Mouse (Mus musculus) kidney, postnatal 0 days (tissue): ENCODE data around the gene Zc3hav1. TPM values are rescaled to one million over a fixed set of nuclear protein-coding genes. Genes with fewer than 3 reads are reported as not detected.

Source experiments
- ATAC-seq: fragments of 200-750 bp; cut with Nextera tagmentation; replicated peaks from 2 replicates; pipeline ENCODE4 v1.8.0; 2017; ENCODE audit warnings: low read depth, moderate number of reproducible peaks, moderate TSS enrichment, moderate library complexity; ENCODE audit not compliant: low FRiP score
- DNase-seq: peaks from one replicate; pipeline ENCODE4 v3.0.0-alpha.2; 2016; ENCODE audit warnings: low spot score
- H3K27ac ChIP-seq: fragments of 300-500 bp; sonication (generic); 2 replicates; pipeline ENCODE4 v1.5.1; 2014; ENCODE audit warnings: mild to moderate bottlenecking
- H3K27me3 ChIP-seq: fragments of 300-500 bp; sonication (generic); 2 replicates; pipeline ENCODE4 v1.6.1; 2014; ENCODE audit warnings: low read length, mixed read lengths; ENCODE audit not compliant: insufficient read depth
- H3K36me3 ChIP-seq: fragments of 300-500 bp; sonication (generic); 2 replicates; pipeline ENCODE4 v1.6.1; 2014; ENCODE audit warnings: low read length, mixed read lengths; ENCODE audit not compliant: insufficient read depth
- H3K4me1 ChIP-seq: fragments of 300-500 bp; sonication (generic); replicated peaks from 2 replicates; pipeline ENCODE4 v1.6.1; 2014; ENCODE audit warnings: antibody characterized with exemption, low read length, mixed read lengths; ENCODE audit not compliant: insufficient read depth
- H3K4me2 ChIP-seq: fragments of 300-500 bp; sonication (generic); 2 replicates; pipeline ENCODE4 v1.6.1; 2014; ENCODE audit warnings: mild to moderate bottlenecking, low read length, moderate library complexity, mixed read lengths
- H3K4me3 ChIP-seq: fragments of 300-500 bp; sonication (generic); replicated peaks from 2 replicates; pipeline ENCODE4 v1.5.1; 2014; ENCODE audit warnings: low read depth, low read length
- H3K9ac ChIP-seq: fragments of 300-500 bp; sonication (generic); 2 replicates; pipeline ENCODE4 v1.6.1; 2014; ENCODE audit warnings: low read depth, low read length
- H3K9me3 ChIP-seq: fragments of 300-500 bp; sonication (generic); replicated peaks from 2 replicates; pipeline ENCODE4 v1.6.1; 2016; ENCODE audit warnings: low read length, inconsistent platforms, mixed read lengths
- CTCF ChIP-seq: IDR thresholded peaks from 2 replicates; pipeline ENCODE4 v1.5.1; 2016; ENCODE audit warnings: antibody characterized with exemption, low read depth, mild to moderate bottlenecking, moderate library complexity
- WGBS: fragments of 180-500 bp; shearing (Covaris S2); extraction: QIAGEN DNeasy Blood & Tissue Kit; methylation state at CpG from one replicate; pipeline ENCODE4 v1.1.7; 2014; 5-methylcytosine and 5-hydroxymethylcytosine counted together
- polyA plus RNA-seq: library from polyadenylated mRNA; unstranded; fragments of >200 nt; fragmentation: Nextera tagmentation; extraction: Ambion mirVana; gene quantifications from 2 replicates; pipeline ENCODE4 v1.2.1, GENCODE M21; 2015

Gene Zc3hav1
- polyA plus RNA-seq, 1 experiment from 2014 or later = 5.6 TPM

DNA sequence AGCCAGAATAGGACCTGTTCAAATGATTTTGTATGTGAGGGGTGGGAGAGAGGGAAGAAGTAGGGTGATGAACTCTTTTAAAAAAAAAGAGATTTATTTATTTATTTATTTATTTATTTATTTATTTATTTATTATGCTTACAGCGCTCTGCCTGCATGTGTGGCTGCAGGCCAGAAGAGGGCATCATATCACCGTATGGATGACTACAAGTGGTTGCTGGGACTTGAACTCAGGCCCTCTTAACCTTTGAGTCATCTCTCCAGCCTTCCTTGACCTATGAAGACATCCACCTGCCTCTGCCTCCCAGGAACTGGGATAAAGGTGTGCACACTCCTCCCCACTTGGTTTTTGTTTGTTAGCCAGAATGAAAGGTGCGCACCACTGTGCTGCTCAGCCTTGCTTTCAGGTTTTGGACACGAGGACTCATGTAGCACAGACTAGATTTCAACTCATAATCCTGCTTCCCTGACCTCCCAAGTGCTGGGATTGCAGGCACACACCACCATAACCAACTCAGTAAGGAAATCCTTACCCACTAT lies 17.2 kb downstream of the Zc3hav1 start:
- Histone ChIP-seq H3K36me3 (0 out of 2 replicates have a peak, but pooled peaks cover 3% of the 10 kb centered on the region), H3K9ac (no peak overlapping the region), H3K27ac (no peak overlapping the region), H3K4me3 (no peak overlapping the region), H3K4me2 (no peak overlapping the region), H3K27me3 (no peaks in the 10 kb centered on the region), H3K9me3 (no peaks in the 10 kb centered on the region), H3K4me1 (0 out of 2 replicates have a peak, but pooled peaks cover 4% of the 10 kb centered on the region)
- DNase-seq = no peak
- 98% methylated on average over 4 of the region's 4 CpGs for WGBS
- no peak for ATAC-seq
- TF ChIP-seq CTCF = peak; percentile 8; the same call in 1 of the 2 replicates

DNA sequence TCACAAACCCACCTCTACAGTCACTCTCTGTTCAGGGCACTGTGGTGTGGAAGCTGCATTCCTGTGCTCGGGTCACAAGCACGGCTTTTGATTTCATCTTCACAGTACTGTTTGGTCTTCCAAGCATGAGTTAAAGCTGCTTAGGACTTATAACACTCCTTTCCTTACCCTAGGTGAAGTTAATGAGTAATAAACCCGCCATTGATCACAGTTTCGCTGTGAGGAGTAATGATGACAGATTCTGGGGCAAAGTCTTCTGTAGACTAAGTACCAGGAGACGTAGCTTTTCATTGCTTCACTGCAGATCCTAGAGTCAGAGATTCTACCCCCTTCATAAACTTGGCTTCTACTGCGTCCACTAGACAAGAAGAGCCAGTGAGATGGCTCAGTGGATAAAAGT lies 19.1 kb downstream of the Zc3hav1 start:
- Histone ChIP-seq H3K27ac (no peak overlapping the region), H3K9ac (no peak overlapping the region), H3K4me3 (no peak overlapping the region), H3K4me1 (no peaks in the 10 kb centered on the region), H3K9me3 (no peaks in the 10 kb centered on the region), H3K27me3 (no peaks in the 10 kb centered on the region), H3K4me2 (no peak overlapping the region), H3K36me3 (0 out of 2 replicates have a peak, but pooled peaks cover 3% of the 10 kb centered on the region)
- ATAC-seq (no peak), DNase-seq (no peak)
- no peak for TF ChIP-seq CTCF
- 50% methylated on average over 6 of the region's 6 CpGs for WGBS

GRCm38 (mm10) chr6:38326596-38326995 lies 27.8 kb downstream of the Zc3hav1 start:
- Histone ChIP-seq H3K4me1 (no peaks in the 10 kb centered on the region), H3K36me3 (no peaks in the 10 kb centered on the region), H3K9ac (no peak overlapping the region), H3K9me3 (no peaks in the 10 kb centered on the region), H3K27me3 (no peaks in the 10 kb centered on the region), H3K4me2 (no peak overlapping the region), H3K27ac (no peak overlapping the region), H3K4me3 (no peak overlapping the region)
- 32% methylated on average over 4 of the region's 4 CpGs for WGBS
- ATAC-seq (0 out of 2 replicates have a peak, but pooled peaks have one; percentile 46), DNase-seq (peak; percentile 83)
- peak; percentile 90 for TF ChIP-seq CTCF

DNA sequence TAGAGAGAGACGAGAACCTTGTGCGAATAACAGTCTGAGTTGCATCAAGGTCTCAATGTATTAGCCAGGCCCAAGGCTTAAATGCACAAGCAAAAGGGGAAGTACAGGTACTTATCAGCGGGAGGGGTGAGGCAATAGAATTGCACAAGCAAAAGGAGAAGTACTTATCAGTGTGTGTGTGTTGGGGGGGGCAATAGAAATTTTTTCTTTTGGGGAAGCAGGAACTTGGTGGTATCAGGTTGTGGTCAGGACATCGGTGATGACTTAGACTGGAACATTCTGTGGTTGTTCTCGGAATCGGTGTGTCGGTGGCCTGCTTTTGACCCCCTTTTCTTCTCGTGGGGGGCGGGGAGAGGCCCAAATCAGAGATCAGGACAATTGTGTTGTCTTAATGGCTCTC lies 33.8 kb downstream of the Zc3hav1 start:
- H3K9me3 ChIP-seq = no peaks in the 10 kb centered on the region
- TF ChIP-seq CTCF = no peak
- no peaks in the 10 kb centered on the region for H3K4me1 ChIP-seq
- H3K9ac ChIP-seq = no peak overlapping the region
- H3K27ac ChIP-seq = no peak overlapping the region
- H3K36me3 ChIP-seq = no peaks in the 10 kb centered on the region
- ATAC-seq = no peak
- no peaks in the 10 kb centered on the region for H3K27me3 ChIP-seq
- H3K4me2 ChIP-seq = no peak overlapping the region
- no peak overlapping the region for H3K4me3 ChIP-seq
- DNase-seq = no peak
- WGBS = 92% methylated on average over 9 of the region's 9 CpGs

DNA sequence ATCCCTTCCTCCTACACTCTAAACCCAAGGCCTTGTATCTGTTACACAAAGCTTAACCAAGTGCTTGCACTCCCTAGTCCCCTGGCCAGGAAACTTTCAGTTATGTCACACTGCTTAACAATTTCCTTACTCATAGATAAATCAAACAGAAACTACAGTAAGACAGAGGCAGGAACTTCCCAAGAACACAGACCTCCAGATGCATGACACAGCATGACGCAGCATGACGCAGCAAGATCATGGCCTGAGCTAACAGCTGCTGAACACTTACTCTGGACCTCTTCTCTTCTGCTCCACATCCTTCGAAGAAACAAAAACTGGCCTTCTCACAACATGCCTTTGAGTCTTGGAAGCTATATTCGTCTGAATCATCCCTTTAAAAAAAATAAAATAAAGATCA lies 38.4 kb downstream of the Zc3hav1 start:
- no peak for DNase-seq
- no peak overlapping the region for H3K4me2 ChIP-seq
- no peak for TF ChIP-seq CTCF
- H3K4me1 ChIP-seq = no peaks in the 10 kb centered on the region
- ATAC-seq = no peak
- WGBS = 92% methylated on average over 4 of the region's 4 CpGs
- H3K27me3 ChIP-seq = no peaks in the 10 kb centered on the region
- H3K36me3 ChIP-seq = no peaks in the 10 kb centered on the region
- H3K4me3 ChIP-seq = no peak overlapping the region
- no peaks in the 10 kb centered on the region for H3K9me3 ChIP-seq
- H3K27ac ChIP-seq = no peak overlapping the region
- no peak overlapping the region for H3K9ac ChIP-seq

- Histone ChIP-seq H3K4me3 (no peak overlapping the region), H3K27me3 (no peaks in the 10 kb centered on the region), H3K4me2 (no peak overlapping the region), H3K27ac (no peak overlapping the region), H3K9me3 (no peaks in the 10 kb centered on the region), H3K36me3 (no peaks in the 10 kb centered on the region), H3K9ac (no peak overlapping the region), H3K4me1 (no peaks in the 10 kb centered on the region)
- no peak for ATAC-seq
- no peak for TF ChIP-seq CTCF
- no peak for DNase-seq
These were observed 44.7 kb downstream of the Zc3hav1 start for GRCm38 (mm10) chr6:38309741-38310140.

- no peak for ATAC-seq
- WGBS = 83% methylated on average over 3 of the region's 3 CpGs
- H3K36me3 ChIP-seq = no peaks in the 10 kb centered on the region
- TF ChIP-seq CTCF = peak; percentile 36
- H3K4me3 ChIP-seq = no peak overlapping the region
- H3K4me2 ChIP-seq = no peak overlapping the region
- no peak overlapping the region for H3K27ac ChIP-seq
- DNase-seq = no peak
- H3K9ac ChIP-seq = no peak overlapping the region
- H3K9me3 ChIP-seq = no peaks in the 10 kb centered on the region
- H3K4me1 ChIP-seq = no peaks in the 10 kb centered on the region
- H3K27me3 ChIP-seq = no peaks in the 10 kb centered on the region
These were observed 49.4 kb downstream of the Zc3hav1 start for GRCm38 (mm10) chr6:38304981-38305380.
